Mouse (Mus musculus): ENCODE results near the gene Lrmda.

Lrmda gene

GRCm38 (mm10) chr14:22043420-22043819 lies 23.9 kb downstream of the Lrmda start:
- no peak for DNase-seq

GRCm38 (mm10) chr14:22046262-22046856 lies 26.8 kb downstream of the Lrmda start:
- no peak for DNase-seq

- DNase-seq: peak; percentile 51
Observed at GRCm38 (mm10) chr14:22048068-22048899, 28.8 kb downstream of the Lrmda start.

GRCm38 (mm10) chr14:22048900-22049199 lies 29.3 kb downstream of the Lrmda start:
- DNase-seq: peak; percentile 12

- peak; percentile 54 for DNase-seq
Observed at GRCm38 (mm10) chr14:22049282-22049681, 29.8 kb downstream of the Lrmda start.

- DNase-seq: no peak
Observed at GRCm38 (mm10) chr14:22051941-22052664, 32.6 kb downstream of the Lrmda start.

- DNase-seq: no peak
Observed at GRCm38 (mm10) chr14:22055630-22056029, 36.1 kb downstream of the Lrmda start.

GRCm38 (mm10) chr14:22056246-22056645 lies 36.7 kb downstream of the Lrmda start:
- DNase-seq: no peak

- DNase-seq: no peak
Observed at GRCm38 (mm10) chr14:22058729-22059128, 39.2 kb downstream of the Lrmda start.

- no peak for DNase-seq
Observed at GRCm38 (mm10) chr14:22059348-22059861, 39.9 kb downstream of the Lrmda start.

- DNase-seq: no peak
Observed at GRCm38 (mm10) chr14:22060787-22061186, 41.3 kb downstream of the Lrmda start.

- no peak for DNase-seq
Observed at GRCm38 (mm10) chr14:22062117-22062855, 42.8 kb downstream of the Lrmda start.

GRCm38 (mm10) chr14:22069169-22069568 lies 49.7 kb downstream of the Lrmda start:
- DNase-seq: no peak

GRCm38 (mm10) chr14:22073385-22073784 lies 53.9 kb downstream of the Lrmda start:
- no peak for DNase-seq

- DNase-seq: no peak
Observed at GRCm38 (mm10) chr14:22074229-22074628, 54.7 kb downstream of the Lrmda start.

GRCm38 (mm10) chr14:22083931-22084330 lies 64.4 kb downstream of the Lrmda start:
- no peak for DNase-seq

GRCm38 (mm10) chr14:22085411-22085810 lies 65.9 kb downstream of the Lrmda start:
- DNase-seq: no peak

- DNase-seq: no peak
Observed at GRCm38 (mm10) chr14:22088604-22089003, 69.1 kb downstream of the Lrmda start.

- no peak for DNase-seq
Observed at GRCm38 (mm10) chr14:22089331-22089730, 69.8 kb downstream of the Lrmda start.

GRCm38 (mm10) chr14:22089866-22090470 lies 70.5 kb downstream of the Lrmda start:
- DNase-seq: no peak

- no peak for DNase-seq
Observed at GRCm38 (mm10) chr14:22090778-22091211, 71.3 kb downstream of the Lrmda start.

GRCm38 (mm10) chr14:22091306-22091705 lies 71.8 kb downstream of the Lrmda start:
- no peak for DNase-seq
